Mouse (Mus musculus) layer of hippocampus, adult 11-12 months (tissue): ENCODE data around the gene Coro7.
"Not testable (repeated sequence)": the region's sequence is repeated elsewhere in the genome, so short reads cannot be mapped to it uniquely, and the experiment has no call there.

Experiments
- DNase-seq: peaks from one replicate; pipeline ENCODE4 v3.0.0; 2022; ENCODE audit warnings: low spot score

The Coro7 gene

GRCm38 (mm10) chr16:4594814-4595526 is 84.6 kb downstream of the Coro7 start:
- DNase-seq = no peak

- DNase-seq = no peak
Observed at GRCm38 (mm10) chr16:4593971-4594813, 85.4 kb downstream of the Coro7 start, which contains the start of gene Glis2. Glis2 (plus strand) TSS chr16:4594713.

- peak; percentile 63 for DNase-seq
Observed at GRCm38 (mm10) chr16:4592909-4593875, 86.4 kb downstream of the Coro7 start.

- no peak for DNase-seq
Observed at GRCm38 (mm10) chr16:4590236-4590635, 89.3 kb downstream of the Coro7 start.

- no peak for DNase-seq
Observed at GRCm38 (mm10) chr16:4587516-4588210, 91.9 kb downstream of the Coro7 start.

GRCm38 (mm10) chr16:4586531-4587123 is 93.0 kb downstream of the Coro7 start:
- DNase-seq = peak; percentile 93

GRCm38 (mm10) chr16:4585642-4586530 is 93.7 kb downstream of the Coro7 start:
- no peak for DNase-seq

DNA sequence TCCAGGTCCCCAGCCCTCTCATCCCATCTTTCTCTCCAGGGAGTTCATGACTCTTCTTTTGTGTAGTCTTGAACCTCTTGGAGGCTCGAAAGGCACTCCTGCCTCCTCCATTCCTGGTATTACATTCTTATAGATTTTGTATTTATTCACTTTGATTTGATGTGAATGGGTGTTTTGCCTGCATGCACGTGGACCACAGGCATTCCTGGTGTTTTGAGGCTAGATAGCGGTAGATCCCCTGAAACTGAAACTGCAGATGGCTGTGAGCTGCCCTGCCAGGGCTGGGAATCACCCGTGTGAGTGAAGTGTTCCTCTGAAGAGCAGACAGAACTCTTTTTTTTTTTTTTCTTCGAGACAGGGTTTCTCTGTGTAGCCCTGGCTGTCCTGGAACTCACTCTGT is 95.1 kb downstream of the Coro7 start:
- DNase-seq = no peak

DNA sequence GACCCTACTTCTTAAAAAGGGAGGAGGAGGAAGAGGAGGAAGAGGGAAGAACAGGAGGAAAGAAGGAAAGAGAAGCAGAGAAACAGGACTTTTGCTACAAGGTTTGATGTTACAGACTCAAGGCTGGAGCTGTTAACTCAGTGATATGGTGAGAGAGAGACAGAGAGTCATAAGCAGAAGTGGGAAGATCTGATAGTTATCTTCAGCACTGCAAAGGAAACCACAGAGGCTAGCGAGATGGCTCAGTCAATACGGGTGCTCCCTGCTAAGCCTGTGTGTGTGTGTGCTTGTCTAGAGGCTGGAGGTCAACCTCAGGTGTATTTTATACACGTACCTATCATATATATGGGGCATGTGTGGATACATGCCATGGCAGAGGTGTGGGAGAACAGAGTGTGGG is 95.8 kb downstream of the Coro7 start:
- no peak for DNase-seq

DNA sequence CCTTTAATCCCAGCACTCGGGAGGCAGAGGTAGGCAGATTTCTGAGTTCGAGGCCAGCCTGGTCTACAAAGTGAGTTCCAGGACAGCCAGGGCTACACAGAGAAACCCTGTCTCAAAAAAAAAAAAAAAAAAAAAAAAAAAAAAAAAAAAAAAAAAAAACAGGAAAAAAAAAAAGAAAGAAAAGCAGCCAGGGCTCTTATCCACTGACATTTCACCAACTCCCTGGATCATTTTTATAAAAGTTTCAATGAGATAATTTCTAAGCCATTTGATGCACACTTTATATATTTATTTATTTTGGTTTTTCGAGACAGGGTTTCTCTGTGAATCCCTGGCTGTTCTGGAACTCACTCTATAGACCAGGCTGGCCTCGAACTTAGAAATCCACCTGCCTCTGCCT is 98.4 kb downstream of the Coro7 start:
- not testable (repeated sequence) for DNase-seq

GRCm38 (mm10) chr16:4578630-4579029 is 100.9 kb downstream of the Coro7 start:
- DNase-seq = no peak

- no peak for DNase-seq
Observed at GRCm38 (mm10) chr16:4576873-4577272, 102.7 kb downstream of the Coro7 start.
